Mouse (Mus musculus) Patski (cell line): ENCODE results near the gene Scd4. TPM values are rescaled to one million over a fixed set of nuclear protein-coding genes. Genes with fewer than 3 reads are reported as not detected.

Source experiments
- ATAC-seq: fragments of 100-300 bp; one replicate; pipeline ENCODE4 v1.8.0; 2021
- CTCF ChIA-PET: fragments of 350-600 bp; sonication (Branson Sonifier 250); formaldehyde crosslinking; loops from one replicate; lab custom pipeline; 2022; ENCODE audit warnings: inconsistent platforms; lab: Charles Lee
- POLR2A ChIA-PET: fragments of 350-600 bp; sonication (Branson Sonifier 250); formaldehyde crosslinking; loops from one replicate; lab custom pipeline; 2022; ENCODE audit warnings: antibody characterized with exemption, inconsistent platforms; lab: Charles Lee
- DNase-seq: peaks from one replicate; pipeline ENCODE4 v3.0.0-alpha.2; 2011; ENCODE audit warnings: low read depth, low spot score
- H3K27me3 ChIP-seq: fragments of 371-371 bp; one replicate; pipeline ENCODE4 v1.5.1; 2021
- CTCF ChIP-seq: fragments of 100-300 bp; IDR thresholded peaks from one replicate; pipeline ENCODE4 v1.5.1; 2021
- in situ Hi-C: fragments of 300-500 bp; cut with MboI; formaldehyde crosslinking; loops from 3 replicates; pipeline ENCODE4 v1.11.1; 2018; ENCODE audit warnings: low pct_unique_long_range_greater_than_20kb, mixed read lengths
- polyA plus RNA-seq: library from polyadenylated mRNA; unstranded; gene quantifications from one replicate; pipeline ENCODE4 v1.2.3, GENCODE M21; 2021

Scd4 gene
- polyA plus RNA-seq, 1 experiment from 2014 or later = 0.09 TPM

- DNase-seq (no peak), ATAC-seq (no peak)
- ChIA-PET CTCF (interaction anchor here (1.0 to 3.3 kb wide), 3 partner anchors 36 to 54 kb away, joined by 3 to 21 read pairs (median 3); no protein-coding TSS in a partner anchor), POLR2A (interaction anchor here (1.0 to 1.6 kb wide), 2 partner anchors 14 to 27 kb away, joined by 3 read pairs; no protein-coding TSS in a partner anchor)
- no peaks in the 10 kb centered on the region for H3K27me3 ChIP-seq
- in situ Hi-C loops = no loop called here
- no peak for TF ChIP-seq CTCF
These were observed 39.7 kb upstream of the Scd4 start, which contains the start of gene Scd2 for GRCm38 (mm10) chr19:44292941-44293768. TSS of gene Scd2 (plus strand) at chr19:44293674.

DNA sequence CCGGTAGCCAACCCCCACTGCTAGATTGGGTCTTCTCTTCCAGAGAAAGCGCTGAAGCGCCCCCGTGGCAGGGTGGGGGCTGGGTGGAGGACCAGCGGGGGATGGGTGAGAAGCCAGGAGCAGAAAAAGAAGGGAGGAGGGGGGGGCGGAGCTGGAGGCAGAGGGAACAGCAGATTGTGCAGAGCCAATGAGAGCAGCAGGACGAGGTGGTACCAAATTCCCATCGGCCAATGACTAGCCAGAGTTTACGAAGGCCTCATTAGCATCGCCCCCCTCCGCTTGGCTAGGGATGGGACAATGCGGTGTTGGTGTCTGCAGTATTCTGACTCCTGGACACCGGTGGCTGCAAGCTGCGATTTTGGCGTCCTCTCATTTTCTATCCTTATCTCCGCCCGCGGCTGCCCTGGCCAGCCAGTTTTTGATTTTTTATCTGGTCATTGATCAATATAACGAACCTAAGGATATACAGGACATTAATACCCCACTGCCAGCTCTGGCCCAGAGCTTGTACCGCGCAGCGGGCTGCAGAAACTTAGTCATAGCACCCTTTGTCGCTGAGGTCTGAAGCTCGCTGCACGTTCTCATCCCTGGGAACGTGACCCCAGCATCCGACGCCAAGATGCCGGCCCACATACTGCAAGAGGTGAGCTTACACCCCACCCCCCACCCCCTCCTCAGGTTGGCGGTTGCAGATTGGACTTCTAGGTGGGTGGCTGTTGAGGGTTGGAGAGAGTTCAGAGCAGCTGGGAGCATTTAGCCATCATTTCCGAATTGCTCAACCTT, 38.9 kb upstream of the Scd4 start:
- ChIA-PET CTCF (interaction anchor here (0.7 to 3.3 kb wide), 6 partner anchors 14 to 55 kb away, joined by 3 to 21 read pairs (median 4); no protein-coding TSS in a partner anchor), POLR2A (interaction anchor here (1.1 kb wide), 1 partner anchor 49 kb away, joined by 7 read pairs; no protein-coding TSS in a partner anchor)
- no peaks in the 10 kb centered on the region for H3K27me3 ChIP-seq
- in situ Hi-C loops = no loop called here
- TF ChIP-seq CTCF = no peak
- ATAC-seq (peak; percentile 68), DNase-seq (no peak)

DNA sequence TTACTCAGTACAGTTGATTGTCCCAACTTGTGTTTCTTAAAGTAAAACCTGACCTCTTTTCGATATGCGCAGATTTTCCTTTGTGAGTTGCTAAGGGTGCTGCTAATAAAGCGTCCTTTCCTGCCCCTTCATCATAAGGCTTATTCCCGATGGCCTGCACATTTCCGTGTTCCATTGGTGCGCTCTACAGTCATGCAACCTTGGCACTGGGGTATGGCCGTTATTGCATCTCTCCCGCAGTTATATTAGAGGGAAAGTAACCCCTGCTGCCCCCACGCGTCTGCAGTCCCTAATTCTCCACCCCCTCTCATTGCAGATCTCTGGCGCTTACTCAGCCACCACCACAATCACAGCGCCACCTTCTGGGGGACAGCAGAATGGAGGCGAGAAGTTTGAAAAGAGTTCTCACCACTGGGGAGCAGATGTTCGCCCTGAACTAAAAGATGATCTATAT, 38.3 kb upstream of the Scd4 start:
- peak; percentile 97 for TF ChIP-seq CTCF
- ATAC-seq = peak; percentile 55
- in situ Hi-C loops = loop anchor here (5.0 kb wide), 3 partner anchors 47 to 123 kb away; partner anchors contain the start of gene Pkd2l1

GRCm38 (mm10) chr19:44295251-44295650, 37.6 kb upstream of the Scd4 start:
- ChIA-PET CTCF (interaction anchor here (0.8 to 3.3 kb wide), 8 partner anchors 10 to 123 kb away, joined by 3 to 21 read pairs (median 3); no protein-coding TSS in a partner anchor), POLR2A (interaction anchor here (0.7 kb wide), 1 partner anchor 50 kb away, joined by 3 read pairs; no protein-coding TSS in a partner anchor)
- TF ChIP-seq CTCF = no peak
- peak; percentile 15 for ATAC-seq
- in situ Hi-C loops = loop anchor here (5.0 kb wide), 3 partner anchors 48 to 122 kb away; partner anchors contain the start of gene Pkd2l1
- DNase-seq = no peak
- no peaks in the 10 kb centered on the region for H3K27me3 ChIP-seq

More for the DNA sequence above, 38.3 kb upstream of the Scd4 start:
- CTCF ChIA-PET = interaction anchor here (0.7 to 3.3 kb wide), 10 partner anchors 9 to 124 kb away, joined by 3 to 21 read pairs (median 3); no protein-coding TSS in a partner anchor
- no peak for DNase-seq
- POLR2A ChIA-PET = interaction anchor here (0.7 to 1.1 kb wide), 2 partner anchors 49 to 50 kb away, joined by 3 to 7 read pairs; no protein-coding TSS in a partner anchor
- H3K27me3 ChIP-seq = no peaks in the 10 kb centered on the region

DNA sequence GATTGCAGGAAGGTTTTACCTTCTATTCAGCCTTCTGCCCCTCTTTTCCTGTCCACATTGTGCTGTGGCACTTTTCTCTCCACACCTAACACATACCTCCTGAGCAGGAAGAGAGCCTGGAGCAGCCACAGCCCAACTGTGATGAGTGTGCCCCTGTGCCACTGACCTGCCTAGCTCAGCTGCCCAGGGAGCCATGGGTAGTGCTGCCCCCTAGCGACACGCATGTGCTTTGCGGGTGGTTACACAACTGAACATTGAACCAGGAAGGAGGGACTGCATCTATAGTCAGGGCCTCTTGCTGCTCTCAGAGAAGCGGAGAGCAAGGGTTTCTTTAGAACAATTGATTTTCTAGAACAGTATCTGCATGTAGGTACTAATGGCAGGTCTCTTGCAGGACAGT, 37.2 kb upstream of the Scd4 start:
- TF ChIP-seq CTCF = peak; percentile 96

GRCm38 (mm10) chr19:44296186-44296585, 36.7 kb upstream of the Scd4 start:
- no peak for TF ChIP-seq CTCF
- H3K27me3 ChIP-seq = no peaks in the 10 kb centered on the region
- ATAC-seq (no peak), DNase-seq (no peak)
- CTCF ChIA-PET = interaction anchor here (1.1 to 3.3 kb wide), 3 partner anchors 16 to 122 kb away, joined by 3 to 21 read pairs (median 3); no protein-coding TSS in a partner anchor
- POLR2A ChIA-PET = no interaction called here
- in situ Hi-C loops = loop anchor here (5.0 kb wide), 3 partner anchors 49 to 121 kb away; partner anchors contain the start of gene Pkd2l1

More for the DNA sequence above, 37.2 kb upstream of the Scd4 start:
- POLR2A ChIA-PET = no interaction called here
- H3K27me3 ChIP-seq = no peaks in the 10 kb centered on the region
- peak; percentile 18 for ATAC-seq
- no peak for DNase-seq
- in situ Hi-C loops = loop anchor here (5.0 kb wide), 3 partner anchors 48 to 122 kb away; partner anchors contain the start of gene Pkd2l1
- CTCF ChIA-PET = interaction anchor here (0.9 to 3.3 kb wide), 7 partner anchors 10 to 123 kb away, joined by 3 to 21 read pairs (median 3); no protein-coding TSS in a partner anchor

DNA sequence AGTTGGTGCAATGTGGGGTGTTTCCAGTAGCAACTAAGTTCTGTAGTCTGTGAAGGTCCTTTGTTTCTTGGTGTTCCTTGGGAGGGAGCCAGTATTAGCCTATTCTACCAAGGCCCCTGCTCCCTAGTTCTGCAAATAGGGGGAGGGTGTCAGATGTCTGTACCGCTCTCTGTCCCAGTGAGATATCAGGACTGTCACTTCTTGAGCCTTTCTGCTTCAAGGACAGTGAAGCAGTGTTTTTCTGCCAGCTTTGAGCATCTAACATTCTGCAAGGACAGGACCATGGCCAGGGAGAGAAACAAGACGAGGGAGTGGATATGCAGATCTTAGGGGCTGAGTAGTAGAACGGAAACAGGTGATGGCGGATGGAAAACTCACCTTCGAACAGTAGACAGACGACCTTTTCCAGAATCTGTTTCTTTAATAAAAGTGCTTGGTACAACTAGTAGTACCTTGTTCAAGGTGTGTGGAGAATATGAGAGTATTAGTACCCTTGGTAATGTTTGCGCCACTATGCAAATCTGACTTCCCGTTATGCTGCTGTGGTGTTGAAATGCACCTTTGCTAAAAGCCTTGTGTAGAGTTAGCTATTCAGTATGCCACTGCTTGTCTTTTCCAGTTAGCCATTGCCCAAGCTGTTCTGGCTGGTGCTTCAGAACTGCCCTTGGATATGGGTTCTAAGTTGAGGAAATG, 35.7 kb upstream of the Scd4 start:
- in situ Hi-C loops = loop anchor here (5.0 kb wide), 3 partner anchors 50 to 120 kb away; partner anchors contain the start of gene Pkd2l1
- ChIA-PET POLR2A (interaction anchor here (1.0 kb wide), 1 partner anchor 50 kb away, joined by 3 read pairs; no protein-coding TSS in a partner anchor), CTCF (interaction anchor here (1.1 kb wide), 1 partner anchor 17 kb away, joined by 3 read pairs; no protein-coding TSS in a partner anchor)
- H3K27me3 ChIP-seq = no peaks in the 10 kb centered on the region
- no peak for ATAC-seq
- DNase-seq = no peak
- TF ChIP-seq CTCF = no peak

- DNase-seq = no peak
These were observed 35.0 kb upstream of the Scd4 start for GRCm38 (mm10) chr19:44297862-44298261.

GRCm38 (mm10) chr19:44299078-44299477, 33.8 kb upstream of the Scd4 start:
- ATAC-seq = no peak
- no peak for DNase-seq
- no peak for TF ChIP-seq CTCF
- CTCF ChIA-PET = no interaction called here
- H3K27me3 ChIP-seq = no peaks in the 10 kb centered on the region
- in situ Hi-C loops = loop anchor here (5.0 kb wide), 3 partner anchors 52 to 118 kb away; partner anchors contain the start of gene Pkd2l1
- POLR2A ChIA-PET = no interaction called here

More at GRCm38 (mm10) chr19:44297862-44298261, 35.0 kb upstream of the Scd4 start:
- ChIA-PET POLR2A (no interaction called here), CTCF (interaction anchor here (0.5 kb wide), 1 partner anchor 14 kb away, joined by 3 read pairs; no protein-coding TSS in a partner anchor)
- in situ Hi-C loops = loop anchor here (5.0 kb wide), 3 partner anchors 51 to 119 kb away; partner anchors contain the start of gene Pkd2l1
- no peak for ATAC-seq
- no peaks in the 10 kb centered on the region for H3K27me3 ChIP-seq
- TF ChIP-seq CTCF = no peak
